Mouse (Mus musculus) liver, adult 2 months (tissue): ENCODE measurements around the gene Arsg. TPM values are rescaled to one million over a fixed set of nuclear protein-coding genes. Genes with fewer than 3 reads are reported as not detected.

ENCODE experiments used
- DNase-seq: peaks from one replicate; pipeline ENCODE4 v3.0.0-alpha.2; 2011; ENCODE audit warnings: low read depth, low spot score; ENCODE audit errors: extremely low read depth
- H3K27ac ChIP-seq: fragments of 200-500 bp; replicated peaks from 2 replicates; pipeline ENCODE4 v1.5.1; 2012; ENCODE audit warnings: low read depth, mild to moderate bottlenecking, control low read depth, inconsistent platforms, low read length; ENCODE audit not compliant: insufficient read depth
- H3K27me3 ChIP-seq: fragments of 200-500 bp; 2 replicates; pipeline ENCODE4 v1.6.1; 2012; ENCODE audit warnings: mild to moderate bottlenecking, moderate library complexity, low read length, inconsistent platforms; ENCODE audit not compliant: control insufficient read depth, insufficient read depth
- H3K36me3 ChIP-seq: fragments of 200-500 bp; 2 replicates; pipeline ENCODE4 v1.6.1; 2012; ENCODE audit warnings: low read length, inconsistent platforms; ENCODE audit not compliant: control insufficient read depth, insufficient read depth
- H3K4me1 ChIP-seq: fragments of 200-500 bp; 2 replicates; pipeline ENCODE4 v1.6.1; 2011; ENCODE audit warnings: low read length; ENCODE audit not compliant: control insufficient read depth, insufficient read depth
- H3K4me3 ChIP-seq: fragments of 200-500 bp; 2 replicates; pipeline ENCODE4 v1.5.1; 2011; ENCODE audit warnings: low read depth, mild to moderate bottlenecking, control low read depth, low read length, moderate library complexity; ENCODE audit not compliant: insufficient read depth
- H3K79me2 ChIP-seq: fragments of 200-500 bp; 2 replicates; pipeline ENCODE4 v1.6.1; 2012; ENCODE audit warnings: inconsistent platforms, mild to moderate bottlenecking, low read length, moderate library complexity; ENCODE audit not compliant: control insufficient read depth, insufficient read depth
- H3K9ac ChIP-seq: fragments of 200-500 bp; 2 replicates; pipeline ENCODE4 v1.6.1; 2012; ENCODE audit warnings: low read depth, mild to moderate bottlenecking, control low read depth, inconsistent platforms, low read length
- CTCF ChIP-seq: fragments of 200-500 bp; IDR thresholded peaks from 2 replicates; pipeline ENCODE4 v1.5.1; 2011; ENCODE audit warnings: low read depth, low read length, control low read depth
- POLR2A ChIP-seq: fragments of 200-500 bp; IDR thresholded peaks from 2 replicates; pipeline ENCODE4 v1.6.1; 2011; ENCODE audit warnings: low read length, control low read depth; ENCODE audit not compliant: insufficient read depth; ENCODE audit errors: extremely low read depth
- WGBS: fragments of 180-500 bp; shearing (Covaris S2); methylation state at CpG from one replicate; pipeline ENCODE4 v1.1.7; 2018; 5-methylcytosine and 5-hydroxymethylcytosine counted together
- polyA plus RNA-seq: library from polyadenylated mRNA; depleted of rRNA; stranded (reverse); fragments of >200 nt; gene quantifications from 2 replicates; pipeline ENCODE4 v1.2.3, GENCODE M21; 2012
- total RNA-seq: library from RNA; depleted of rRNA; stranded (reverse); fragments of >200 nt; gene quantifications from 2 replicates; pipeline ENCODE4 v1.2.3, GENCODE M21; 2014

The Arsg gene
- total and polyA plus RNA-seq, 2 experiments, result 8.1 to 8.5 TPM

DNA sequence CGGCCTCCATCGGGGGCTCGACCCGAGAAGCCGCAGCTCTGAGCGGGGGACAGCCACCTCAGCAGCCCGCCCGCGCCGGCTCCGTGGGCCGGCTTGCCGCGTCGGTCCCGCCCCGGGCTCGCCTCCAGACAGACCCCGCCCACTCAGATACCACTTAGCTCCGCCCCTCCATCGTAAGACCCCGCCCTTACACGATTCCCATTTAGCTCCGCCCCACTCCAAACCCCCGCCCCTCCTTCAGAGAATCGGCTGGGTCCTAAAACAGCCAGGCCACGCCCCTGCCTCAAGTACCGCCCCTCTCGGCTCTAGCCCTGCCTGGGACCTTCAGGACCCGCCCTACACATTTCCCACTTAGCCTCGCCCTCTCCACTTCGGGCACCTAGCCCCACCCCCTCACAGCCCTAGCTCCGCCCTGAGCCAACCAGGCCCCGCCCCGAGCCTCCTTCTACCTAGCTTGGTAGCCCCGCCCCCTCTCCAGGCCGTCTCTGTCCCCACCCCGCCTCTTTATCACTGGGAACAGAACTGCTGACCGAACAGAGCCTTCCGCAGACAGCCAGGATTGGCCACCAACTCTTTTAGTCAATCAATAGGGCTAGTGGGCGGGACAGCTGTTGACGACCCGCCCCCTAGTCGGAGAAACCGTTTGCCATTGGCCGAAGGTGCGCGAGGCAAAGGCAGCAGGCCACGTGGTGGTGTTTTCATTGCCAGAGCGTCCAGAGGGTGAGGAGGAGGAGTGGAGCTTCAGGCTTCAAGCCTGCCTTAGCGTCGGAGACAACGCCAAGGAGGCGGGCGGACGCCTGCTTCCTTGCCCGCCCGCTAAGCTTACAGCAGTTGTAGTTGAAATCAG, 138.4 kb downstream of the Arsg start, which contains the start of gene Wipi1:
Gene Wipi1 (minus strand): TSS at position 665 of the 847 bp plus-strand sequence.
- TF ChIP-seq CTCF (no peak), POLR2A (peak; percentile 66; the same call in 1 of the 2 replicates)
- no peaks in the 10 kb centered on the region for H3K27me3 ChIP-seq
- H3K36me3 ChIP-seq, result no peaks in the 10 kb centered on the region
- H3K79me2 ChIP-seq, result peaks cover 3% of the 10 kb centered on the region; the same call in 1 of the 2 replicates
- peak within 1 kb of the TSS; percentile 95 for H3K9ac ChIP-seq
- DNase-seq, result peak; percentile 97
- H3K4me1 ChIP-seq, result peaks cover 14% of the 10 kb centered on the region; the same call in 1 of the 2 replicates
- H3K27ac ChIP-seq, result peak within 1 kb of the TSS; percentile 73
- peak within 1 kb of the TSS; percentile 81 for H3K4me3 ChIP-seq
- WGBS, result 1% methylated on average over 58 of the region's 58 CpGs

DNA sequence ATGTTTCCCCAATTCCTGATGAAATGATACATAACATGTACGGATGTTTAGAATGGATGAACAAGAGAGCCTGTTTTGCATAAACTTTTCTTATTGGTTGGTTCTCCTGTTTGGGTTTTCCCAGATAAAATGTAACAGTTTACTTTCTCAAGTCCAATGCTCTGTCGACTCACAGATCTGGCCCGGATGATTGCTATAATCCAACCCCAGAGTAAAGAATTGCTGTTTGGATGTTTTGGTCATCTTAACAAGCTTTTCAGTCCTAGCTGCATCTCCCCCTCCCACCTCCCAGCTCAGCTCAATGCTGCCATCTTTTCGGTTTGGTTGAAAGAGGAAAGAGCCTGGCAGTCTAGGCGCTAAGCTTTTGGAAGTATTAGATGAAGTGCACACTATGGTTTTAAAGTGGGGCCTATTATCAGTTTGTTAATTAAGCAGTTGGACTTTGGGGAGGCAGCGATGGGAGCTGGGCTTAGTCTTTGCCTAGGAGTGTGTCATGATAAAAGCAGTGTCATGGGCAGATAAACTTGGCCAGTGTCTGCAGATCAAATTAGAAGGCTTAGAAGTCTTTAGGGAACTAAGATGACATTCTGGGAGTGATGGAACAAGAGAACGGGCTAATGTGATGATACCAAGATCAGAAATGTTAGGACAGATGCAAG, 139.8 kb downstream of the Arsg start:
- Histone ChIP-seq H3K27me3 (no peaks in the 10 kb centered on the region), H3K79me2 (no peaks in the 10 kb centered on the region; the same call in 1 of the 2 replicates), H3K9ac (no peak overlapping the region), H3K36me3 (no peaks in the 10 kb centered on the region), H3K27ac (no peak overlapping the region), H3K4me1 (peaks cover 14% of the 10 kb centered on the region; the same call in 1 of the 2 replicates), H3K4me3 (no peak overlapping the region)
- WGBS, result 73% methylated on average over 7 of the region's 7 CpGs
- DNase-seq, result no peak
- TF ChIP-seq POLR2A (no peak), CTCF (no peak)

- Histone ChIP-seq H3K27ac (no peak overlapping the region), H3K36me3 (no peaks in the 10 kb centered on the region), H3K9ac (no peak overlapping the region), H3K4me1 (peaks cover under 1% of the 10 kb centered on the region; the same call in 1 of the 2 replicates), H3K4me3 (no peak overlapping the region), H3K79me2 (no peaks in the 10 kb centered on the region), H3K27me3 (no peaks in the 10 kb centered on the region)
- DNase-seq, result no peak
- TF ChIP-seq POLR2A (no peak), CTCF (no peak)
- WGBS, result 89% methylated on average over 9 of the region's 9 CpGs
Observed at GRCm38 (mm10) chr11:109615286-109615685, 142.1 kb downstream of the Arsg start.

- peak overlapping the region; percentile 36; the same call in 1 of the 2 replicates for H3K27ac ChIP-seq
- no peak for TF ChIP-seq CTCF
- TF ChIP-seq POLR2A, result no peak
Observed at GRCm38 (mm10) chr11:109616352-109616751, 143.2 kb downstream of the Arsg start.

GRCm38 (mm10) chr11:109616766-109617165, 143.6 kb downstream of the Arsg start:
- H3K27ac ChIP-seq, result peak overlapping the region; percentile 36; the same call in 1 of the 2 replicates
- WGBS, result 61% methylated on average over 4 of the region's 4 CpGs
- TF ChIP-seq POLR2A (no peak), CTCF (no peak)
- no peaks in the 10 kb centered on the region for H3K27me3 ChIP-seq
- H3K9ac ChIP-seq, result no peak overlapping the region
- no peak overlapping the region for H3K4me3 ChIP-seq
- no peaks in the 10 kb centered on the region for H3K36me3 ChIP-seq
- 0 out of 2 replicates have a peak, but pooled peaks cover 1% of the 10 kb centered on the region for H3K4me1 ChIP-seq
- no peaks in the 10 kb centered on the region for H3K79me2 ChIP-seq
- DNase-seq, result peak; percentile 25

More at GRCm38 (mm10) chr11:109616352-109616751, 143.2 kb downstream of the Arsg start:
- 0 out of 2 replicates have a peak, but pooled peaks cover 1% of the 10 kb centered on the region for H3K4me1 ChIP-seq
- H3K27me3 ChIP-seq, result no peaks in the 10 kb centered on the region
- no peak overlapping the region for H3K9ac ChIP-seq
- H3K36me3 ChIP-seq, result no peaks in the 10 kb centered on the region
- no peaks in the 10 kb centered on the region for H3K79me2 ChIP-seq
- no peak overlapping the region for H3K4me3 ChIP-seq
- WGBS, result 79% methylated on average over 4 of the region's 4 CpGs
- peak; percentile 16 for DNase-seq
